Mouse (Mus musculus): Measurements from ENCODE around the gene Slc39a11. TPM values are rescaled to one million over a fixed set of nuclear protein-coding genes. Genes with fewer than 3 reads are reported as not detected.

Gene Slc39a11
- polyA plus RNA-seq, 1 experiment from 2014 or later, result 56.6 TPM

GRCm38 (mm10) chr11:113565006-113565995, 84.6 kb downstream of the Slc39a11 start:
- Histone ChIP-seq H3K9me3 (ENCODE audit: control insufficient read depth, low read length) (no peaks in the 10 kb centered on the region), H3K9ac (ENCODE audit: low read length) (peak overlapping the region; percentile 70), H3K36me3 (ENCODE audit: control insufficient read depth, insufficient read depth, low read length) (no peaks in the 10 kb centered on the region), H3K4me2 (replicated peaks; ENCODE audit: low read depth) (peak overlapping the region; percentile 95), H3K27ac (replicated peaks) (no peak overlapping the region), H3K27me3 (ENCODE audit: control insufficient read depth, insufficient read depth, low read length) (no peaks in the 10 kb centered on the region), H3K4me1 (replicated peaks; ENCODE audit: control insufficient read depth, insufficient read depth) (peaks cover 4% of the 10 kb centered on the region; the same call in 1 of the 2 replicates), H3K4me3 (ENCODE audit: low read depth, low read length) (peak overlapping the region; percentile 60)
- WGBS, result 7% methylated on average over 32 of the region's 34 CpGs
- DNase-seq (ENCODE audit: low spot score) (peak; percentile 92), ATAC-seq (ENCODE audit: low FRiP score, low TSS enrichment) (peak; percentile 86)
- TF ChIP-seq CTCF (IDR thresholded peaks at IDR 0.05; ENCODE audit: low read depth), result no peak
- no peak for TF ChIP-seq EP300 (optimal IDR thresholded peaks at IDR 0.05)

- H3K9me3 ChIP-seq (ENCODE audit: control insufficient read depth, low read length), result no peaks in the 10 kb centered on the region
- H3K27ac ChIP-seq (replicated peaks), result no peak overlapping the region
- H3K4me2 ChIP-seq (replicated peaks; ENCODE audit: low read depth), result no peak overlapping the region
- DNase-seq (ENCODE audit: low spot score) (no peak), ATAC-seq (ENCODE audit: low FRiP score, low TSS enrichment) (no peak)
- H3K9ac ChIP-seq (ENCODE audit: low read length), result no peak overlapping the region
- H3K27me3 ChIP-seq (ENCODE audit: control insufficient read depth, insufficient read depth, low read length), result no peaks in the 10 kb centered on the region
- no peaks in the 10 kb centered on the region for H3K36me3 ChIP-seq (ENCODE audit: control insufficient read depth, insufficient read depth, low read length)
- H3K4me1 ChIP-seq (replicated peaks; ENCODE audit: control insufficient read depth, insufficient read depth), result peaks cover 4% of the 10 kb centered on the region; the same call in 1 of the 2 replicates
- TF ChIP-seq CTCF (IDR thresholded peaks at IDR 0.05; ENCODE audit: low read depth), result no peak
- no peak overlapping the region for H3K4me3 ChIP-seq (ENCODE audit: low read depth, low read length)
- 84% methylated on average over 8 of the region's 8 CpGs for WGBS
Observed at GRCm38 (mm10) chr11:113562326-113562725, 87.6 kb downstream of the Slc39a11 start.

GRCm38 (mm10) chr11:113560150-113560549, 89.7 kb downstream of the Slc39a11 start:
- no peak overlapping the region for H3K9ac ChIP-seq (ENCODE audit: low read length)
- H3K36me3 ChIP-seq (ENCODE audit: control insufficient read depth, insufficient read depth, low read length), result no peaks in the 10 kb centered on the region
- peaks cover 3% of the 10 kb centered on the region; the same call in 1 of the 2 replicates for H3K4me1 ChIP-seq (replicated peaks; ENCODE audit: control insufficient read depth, insufficient read depth)
- H3K9me3 ChIP-seq (ENCODE audit: control insufficient read depth, low read length), result no peaks in the 10 kb centered on the region
- no peak overlapping the region for H3K27ac ChIP-seq (replicated peaks)
- 62% methylated on average over 4 of the region's 4 CpGs for WGBS
- ATAC-seq (ENCODE audit: low FRiP score, low TSS enrichment) (no peak), DNase-seq (ENCODE audit: low spot score) (no peak)
- H3K4me3 ChIP-seq (ENCODE audit: low read depth, low read length), result no peak overlapping the region
- H3K27me3 ChIP-seq (ENCODE audit: control insufficient read depth, insufficient read depth, low read length), result no peaks in the 10 kb centered on the region
- no peak for TF ChIP-seq EP300 (optimal IDR thresholded peaks at IDR 0.05)
- no peak for TF ChIP-seq CTCF (IDR thresholded peaks at IDR 0.05; ENCODE audit: low read depth)
- no peak overlapping the region for H3K4me2 ChIP-seq (replicated peaks; ENCODE audit: low read depth)

- WGBS, result 71% methylated on average over 12 of the region's 12 CpGs
- Histone ChIP-seq H3K27me3 (ENCODE audit: control insufficient read depth, insufficient read depth, low read length) (no peaks in the 10 kb centered on the region), H3K4me1 (replicated peaks; ENCODE audit: control insufficient read depth, insufficient read depth) (no peaks in the 10 kb centered on the region), H3K4me2 (replicated peaks; ENCODE audit: low read depth) (no peak overlapping the region), H3K27ac (replicated peaks) (no peak overlapping the region), H3K9me3 (ENCODE audit: control insufficient read depth, low read length) (no peaks in the 10 kb centered on the region), H3K9ac (ENCODE audit: low read length) (no peak overlapping the region), H3K4me3 (ENCODE audit: low read depth, low read length) (no peak overlapping the region), H3K36me3 (ENCODE audit: control insufficient read depth, insufficient read depth, low read length) (no peaks in the 10 kb centered on the region)
- ATAC-seq (ENCODE audit: low FRiP score, low TSS enrichment), result no peak
- no peak for DNase-seq (ENCODE audit: low spot score)
- TF ChIP-seq EP300 (optimal IDR thresholded peaks at IDR 0.05), result no peak
Observed at GRCm38 (mm10) chr11:113558505-113558904, 91.4 kb downstream of the Slc39a11 start.

GRCm38 (mm10) chr11:113556142-113556541, 93.7 kb downstream of the Slc39a11 start:
- TF ChIP-seq CTCF (IDR thresholded peaks at IDR 0.05; ENCODE audit: low read depth), result no peak
- no peak for TF ChIP-seq EP300 (optimal IDR thresholded peaks at IDR 0.05)
- DNase-seq (ENCODE audit: low spot score) (no peak), ATAC-seq (ENCODE audit: low FRiP score, low TSS enrichment) (peak; percentile 45)
- Histone ChIP-seq H3K9ac (ENCODE audit: low read length) (no peak overlapping the region), H3K27me3 (ENCODE audit: control insufficient read depth, insufficient read depth, low read length) (no peaks in the 10 kb centered on the region), H3K27ac (replicated peaks) (no peak overlapping the region), H3K4me2 (replicated peaks; ENCODE audit: low read depth) (no peak overlapping the region), H3K36me3 (ENCODE audit: control insufficient read depth, insufficient read depth, low read length) (no peaks in the 10 kb centered on the region), H3K4me3 (ENCODE audit: low read depth, low read length) (no peak overlapping the region), H3K4me1 (replicated peaks; ENCODE audit: control insufficient read depth, insufficient read depth) (no peaks in the 10 kb centered on the region), H3K9me3 (ENCODE audit: control insufficient read depth, low read length) (no peaks in the 10 kb centered on the region)
- WGBS, result 77% methylated on average over 12 of the region's 12 CpGs
